Mouse (Mus musculus): ENCODE data around the gene Plk2. TPM values are rescaled to one million over a fixed set of nuclear protein-coding genes. Genes with fewer than 3 reads are reported as not detected.
"Not testable (repeated sequence)": the region's sequence is repeated elsewhere in the genome, so short reads cannot be mapped to it uniquely, and the experiment has no call there.

Gene Plk2
- polyA plus RNA-seq, 2 experiments: 59.5 to 119 TPM

- Histone ChIP-seq H3K4me3 (replicated peaks; ENCODE audit: low read length) (peak overlapping the region; percentile 78), H3K36me3 (ENCODE audit: control insufficient read depth, insufficient read depth, low read length) (peaks cover 46% of the 10 kb centered on the region), H3K27ac (replicated peaks; ENCODE audit: low read depth, low read length) (peak overlapping the region; percentile 43; the same call in 1 of the 2 replicates), H3K27me3 (ENCODE audit: control insufficient read depth, insufficient read depth, low read length) (no peaks in the 10 kb centered on the region), H3K4me1 (ENCODE audit: control insufficient read depth, insufficient read depth, low read length) (peaks cover 12% of the 10 kb centered on the region), H3K4me2 (replicated peaks; ENCODE audit: low read depth, low read length, severe bottlenecking) (peak overlapping the region; percentile 100), H3K9me3 (ENCODE audit: control insufficient read depth, low read length) (no peaks in the 10 kb centered on the region), H3K9ac (ENCODE audit: low read depth, low read length, severe bottlenecking) (peak overlapping the region; percentile 21; the same call in 1 of the 2 replicates)
- WGBS: 85% methylated on average over 8 of the region's 8 CpGs
- DNase-seq (ENCODE audit: low spot score): no peak
- ATAC-seq (ENCODE audit: low FRiP score, low read depth): no peak
- TF ChIP-seq POLR2A (IDR thresholded peaks at IDR 0.05; ENCODE audit: borderline replicate concordance, extremely low read depth, insufficient read depth, insufficient read length): no peak
Observed at GRCm38 (mm10) chr13:110397750-110398149, 2.9 kb downstream of the Plk2 start.

- no peak overlapping the region for H3K27ac ChIP-seq (replicated peaks; ENCODE audit: low read depth, low read length)
- H3K27me3 ChIP-seq (ENCODE audit: control insufficient read depth, insufficient read depth, low read length): no peaks in the 10 kb centered on the region
- no peaks in the 10 kb centered on the region for H3K9me3 ChIP-seq (ENCODE audit: control insufficient read depth, low read length)
- peak overlapping the region; percentile 78 for H3K4me3 ChIP-seq (replicated peaks; ENCODE audit: low read length)
- DNase-seq (ENCODE audit: low spot score): no peak
- 0 out of 2 replicates have a peak overlapping the region, but pooled peaks have one; percentile 21 for H3K9ac ChIP-seq (ENCODE audit: low read depth, low read length, severe bottlenecking)
- H3K4me1 ChIP-seq (ENCODE audit: control insufficient read depth, insufficient read depth, low read length): peaks cover 12% of the 10 kb centered on the region
- H3K4me2 ChIP-seq (replicated peaks; ENCODE audit: low read depth, low read length, severe bottlenecking): peak overlapping the region; percentile 100
- no peak for TF ChIP-seq POLR2A (IDR thresholded peaks at IDR 0.05; ENCODE audit: borderline replicate concordance, extremely low read depth, insufficient read depth, insufficient read length)
- ATAC-seq (ENCODE audit: low FRiP score, low read depth): no peak
- 80% methylated on average over 24 of the region's 24 CpGs for WGBS
- H3K36me3 ChIP-seq (ENCODE audit: control insufficient read depth, insufficient read depth, low read length): peaks cover 46% of the 10 kb centered on the region
Observed at GRCm38 (mm10) chr13:110398513-110399270, 3.8 kb downstream of the Plk2 start.

- H3K9ac ChIP-seq (ENCODE audit: low read depth, low read length, severe bottlenecking): no peak overlapping the region
- DNase-seq (ENCODE audit: low spot score): no peak
- no peaks in the 10 kb centered on the region for H3K9me3 ChIP-seq (ENCODE audit: control insufficient read depth, low read length)
- no peak for ATAC-seq (ENCODE audit: low FRiP score, low read depth)
- WGBS: 69% methylated on average over 3 of the region's 3 CpGs
- H3K27me3 ChIP-seq (ENCODE audit: control insufficient read depth, insufficient read depth, low read length): no peaks in the 10 kb centered on the region
- H3K4me1 ChIP-seq (ENCODE audit: control insufficient read depth, insufficient read depth, low read length): peaks cover 12% of the 10 kb centered on the region
- H3K36me3 ChIP-seq (ENCODE audit: control insufficient read depth, insufficient read depth, low read length): peaks cover 46% of the 10 kb centered on the region
- H3K4me2 ChIP-seq (replicated peaks; ENCODE audit: low read depth, low read length, severe bottlenecking): no peak overlapping the region
- TF ChIP-seq POLR2A (IDR thresholded peaks at IDR 0.05; ENCODE audit: borderline replicate concordance, extremely low read depth, insufficient read depth, insufficient read length): no peak
- H3K4me3 ChIP-seq (replicated peaks; ENCODE audit: low read length): no peak overlapping the region
- no peak overlapping the region for H3K27ac ChIP-seq (replicated peaks; ENCODE audit: low read depth, low read length)
Observed at GRCm38 (mm10) chr13:110401443-110401842, 6.6 kb downstream of the Plk2 start.

DNA sequence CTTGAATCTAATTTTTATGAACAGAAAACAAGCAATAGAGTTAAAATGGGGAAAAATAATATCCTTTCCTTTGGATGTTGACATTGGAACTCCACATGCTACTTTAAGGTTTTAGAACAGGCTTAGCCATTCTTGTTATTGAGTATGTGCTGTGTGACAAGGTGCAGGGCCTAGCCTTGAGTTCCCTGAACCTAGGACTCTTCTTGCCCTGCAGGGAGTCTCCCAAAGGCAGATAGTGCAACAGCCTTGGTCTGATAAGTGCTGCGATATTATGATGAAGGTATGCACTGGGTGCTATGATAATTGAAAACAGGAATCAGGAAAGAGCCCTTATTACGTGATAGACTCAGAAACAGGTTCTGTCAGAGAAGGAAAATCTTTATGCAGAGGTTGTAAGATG lies 7.0 kb downstream of the Plk2 start:
- 79% methylated on average over 2 of the region's 2 CpGs for WGBS
- H3K9ac ChIP-seq (ENCODE audit: low read depth, low read length, severe bottlenecking): no peak overlapping the region
- DNase-seq (ENCODE audit: low spot score): no peak

GRCm38 (mm10) chr13:110404059-110404458 lies 9.2 kb downstream of the Plk2 start:
- no peak overlapping the region for H3K4me2 ChIP-seq (replicated peaks; ENCODE audit: low read depth, low read length, severe bottlenecking)
- ATAC-seq (ENCODE audit: low FRiP score, low read depth) (no peak), DNase-seq (ENCODE audit: low spot score) (no peak)
- whole genome bisulfite sequencing: 76% methylated on average over 8 of the region's 8 CpGs
- no peaks in the 10 kb centered on the region for H3K4me1 ChIP-seq (ENCODE audit: control insufficient read depth, insufficient read depth, low read length)
- no peak overlapping the region for H3K27ac ChIP-seq (replicated peaks; ENCODE audit: low read depth, low read length)
- no peaks in the 10 kb centered on the region for H3K27me3 ChIP-seq (ENCODE audit: control insufficient read depth, insufficient read depth, low read length)
- H3K36me3 ChIP-seq (ENCODE audit: control insufficient read depth, insufficient read depth, low read length): peaks cover 22% of the 10 kb centered on the region
- H3K4me3 ChIP-seq (replicated peaks; ENCODE audit: low read length): no peak overlapping the region
- no peaks in the 10 kb centered on the region for H3K9me3 ChIP-seq (ENCODE audit: control insufficient read depth, low read length)
- no peak overlapping the region for H3K9ac ChIP-seq (ENCODE audit: low read depth, low read length, severe bottlenecking)
- no peak for TF ChIP-seq POLR2A (IDR thresholded peaks at IDR 0.05; ENCODE audit: borderline replicate concordance, extremely low read depth, insufficient read depth, insufficient read length)

More for the DNA sequence above, 7.0 kb downstream of the Plk2 start:
- no peak overlapping the region for H3K27ac ChIP-seq (replicated peaks; ENCODE audit: low read depth, low read length)
- H3K9me3 ChIP-seq (ENCODE audit: control insufficient read depth, low read length): no peaks in the 10 kb centered on the region
- peaks cover 10% of the 10 kb centered on the region for H3K4me1 ChIP-seq (ENCODE audit: control insufficient read depth, insufficient read depth, low read length)
- H3K36me3 ChIP-seq (ENCODE audit: control insufficient read depth, insufficient read depth, low read length): peaks cover 43% of the 10 kb centered on the region
- TF ChIP-seq POLR2A (IDR thresholded peaks at IDR 0.05; ENCODE audit: borderline replicate concordance, extremely low read depth, insufficient read depth, insufficient read length): no peak
- no peak overlapping the region for H3K4me2 ChIP-seq (replicated peaks; ENCODE audit: low read depth, low read length, severe bottlenecking)
- no peak overlapping the region for H3K4me3 ChIP-seq (replicated peaks; ENCODE audit: low read length)
- no peak for ATAC-seq (ENCODE audit: low FRiP score, low read depth)
- H3K27me3 ChIP-seq (ENCODE audit: control insufficient read depth, insufficient read depth, low read length): no peaks in the 10 kb centered on the region

DNA sequence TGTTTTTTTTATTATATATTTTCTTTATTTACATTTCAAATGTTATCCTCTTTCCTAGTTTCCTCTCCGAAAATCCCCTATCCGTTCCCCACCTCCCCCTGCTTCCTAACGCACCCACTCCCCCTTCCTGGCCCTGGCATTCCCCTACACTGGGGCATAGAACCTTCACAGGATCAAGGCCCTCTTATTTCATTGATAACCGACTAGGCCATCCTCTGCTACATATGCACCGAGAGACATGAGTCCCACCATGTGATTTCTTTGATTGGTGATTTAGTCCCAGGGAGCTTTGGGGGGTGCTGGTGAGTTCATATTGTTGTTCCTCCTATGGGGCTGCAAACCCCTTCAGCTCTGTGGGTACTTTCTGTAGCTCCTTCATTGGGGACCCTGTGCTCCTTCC lies 9.8 kb downstream of the Plk2 start:
- peaks cover 15% of the 10 kb centered on the region for H3K36me3 ChIP-seq (ENCODE audit: control insufficient read depth, insufficient read depth, low read length)
- not testable (repeated sequence) for H3K9ac ChIP-seq (ENCODE audit: low read depth, low read length, severe bottlenecking); ATAC-seq (ENCODE audit: low FRiP score, low read depth); H3K27me3 ChIP-seq (ENCODE audit: control insufficient read depth, insufficient read depth, low read length); DNase-seq (ENCODE audit: low spot score); H3K27ac ChIP-seq (replicated peaks; ENCODE audit: low read depth, low read length); H3K9me3 ChIP-seq (ENCODE audit: control insufficient read depth, low read length); H3K4me1 ChIP-seq (ENCODE audit: control insufficient read depth, insufficient read depth, low read length); H3K4me3 ChIP-seq (replicated peaks; ENCODE audit: low read length); H3K4me2 ChIP-seq (replicated peaks; ENCODE audit: low read depth, low read length, severe bottlenecking)
- WGBS: 94% methylated on average over 5 of the region's 5 CpGs
